Mouse (Mus musculus) cerebellum, postnatal 4 days (tissue): ENCODE results near the gene Pes1.
"Not testable (repeated sequence)": the region's sequence is repeated elsewhere in the genome, so short reads cannot be mapped to it uniquely, and the experiment has no call there.

Experiments
- DNase-seq, 2 experiments: peaks; one replicate each; pipeline ENCODE4 v3.0.0; 2022; ENCODE audit warnings: low spot score in 2 of 2, mixed read lengths in 1 of 2

Pes1 gene

GRCm38 (mm10) chr11:3963610-3964415 is at the start of gene Pes1:
TSS of gene Pes1 (plus strand) at chr11:3963975.
- peak in 1 of 2 experiments; percentile 64 for DNase-seq

DNA sequence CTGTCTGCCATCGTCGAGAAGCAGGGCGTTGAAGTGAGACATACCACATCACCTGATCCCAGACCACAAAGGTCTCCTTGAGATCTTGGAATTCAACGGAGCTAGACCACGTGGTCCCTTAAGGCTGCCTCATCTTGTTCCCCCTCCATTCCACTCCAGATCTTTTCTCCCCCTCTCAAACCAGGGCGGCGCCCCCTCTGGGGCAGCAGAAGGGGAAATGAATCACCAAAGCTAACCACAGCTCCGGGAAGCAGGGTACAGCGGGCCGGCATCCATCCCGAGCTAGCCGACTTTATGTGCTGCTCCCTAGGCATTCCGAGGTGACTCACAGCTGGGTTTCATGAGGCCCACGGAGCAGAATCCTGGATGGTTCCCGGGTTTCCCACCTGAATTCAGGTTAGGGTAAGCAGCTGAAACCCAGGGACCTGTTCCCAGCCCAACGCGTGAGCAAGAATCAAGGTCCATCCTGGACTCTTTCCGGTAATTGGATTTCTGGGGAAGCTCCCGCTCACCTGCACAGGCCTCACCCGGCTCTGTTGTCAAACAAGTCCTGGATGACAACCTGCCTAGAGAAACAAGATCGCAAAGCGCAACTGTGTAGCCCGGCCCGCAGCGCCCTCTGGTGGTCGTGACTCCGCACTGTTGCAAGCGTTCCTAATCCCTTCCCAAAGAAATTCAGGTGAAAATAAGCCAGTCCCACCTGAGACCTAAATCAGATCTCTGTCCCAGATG is 49.5 kb upstream of the Pes1 start, which contains the start of gene Slc35e4:
Gene Slc35e4 (minus strand): TSS at position 556 of the 732 bp plus-strand sequence.
- DNase-seq = peak; percentile 72 to 90

DNA sequence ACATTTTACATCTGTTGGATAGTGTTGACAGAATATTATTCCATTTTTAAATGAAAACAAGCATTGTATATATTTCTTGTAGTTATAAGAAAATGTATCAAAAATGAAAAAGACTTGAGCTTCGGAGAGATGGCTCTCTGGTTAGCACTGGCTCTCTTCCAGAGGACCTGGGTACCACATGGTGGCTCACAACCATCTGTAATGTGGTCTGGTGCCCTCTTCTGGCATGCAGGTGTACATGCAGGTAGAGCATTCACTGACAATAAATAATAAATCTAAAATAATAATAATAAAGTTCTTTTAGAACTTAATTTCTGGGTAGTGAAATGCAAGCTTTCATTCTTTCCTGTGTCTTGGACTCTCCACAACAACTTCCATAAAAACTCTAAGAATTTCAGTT is 45.0 kb upstream of the Pes1 start:
- DNase-seq = peak in 1 of 2 experiments; percentile 30

GRCm38 (mm10) chr11:3920476-3920875 is 43.3 kb upstream of the Pes1 start:
- no peak for DNase-seq

DNA sequence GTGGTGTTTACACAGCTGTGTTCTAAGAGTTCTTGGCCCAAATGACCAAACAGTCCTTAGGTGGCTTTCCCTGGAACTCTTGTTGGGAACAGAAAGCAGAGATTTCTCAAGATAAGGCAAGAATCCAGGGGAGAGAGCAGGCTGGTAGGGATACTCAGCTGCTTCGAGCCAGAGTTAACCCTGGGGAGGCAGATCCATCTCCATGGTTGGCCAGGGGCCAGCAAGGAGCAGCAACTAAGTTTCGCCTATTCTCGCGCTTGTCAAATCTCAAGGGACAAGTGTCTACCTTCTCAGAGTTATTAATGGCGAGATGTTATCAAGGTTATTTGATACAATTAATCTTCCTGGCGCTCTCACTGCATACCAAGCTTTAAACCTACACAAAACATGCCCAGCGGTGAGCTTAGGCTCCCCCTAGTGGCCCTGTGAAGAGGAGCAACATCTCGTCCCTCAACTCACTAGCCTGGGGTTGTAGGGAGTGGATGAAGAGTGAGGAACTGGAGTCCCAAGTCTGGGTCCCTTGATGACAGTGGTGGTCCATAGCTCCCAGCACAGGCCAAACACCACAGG is 42.4 kb upstream of the Pes1 start:
- DNase-seq = peak in 1 of 2 experiments; percentile 45

DNA sequence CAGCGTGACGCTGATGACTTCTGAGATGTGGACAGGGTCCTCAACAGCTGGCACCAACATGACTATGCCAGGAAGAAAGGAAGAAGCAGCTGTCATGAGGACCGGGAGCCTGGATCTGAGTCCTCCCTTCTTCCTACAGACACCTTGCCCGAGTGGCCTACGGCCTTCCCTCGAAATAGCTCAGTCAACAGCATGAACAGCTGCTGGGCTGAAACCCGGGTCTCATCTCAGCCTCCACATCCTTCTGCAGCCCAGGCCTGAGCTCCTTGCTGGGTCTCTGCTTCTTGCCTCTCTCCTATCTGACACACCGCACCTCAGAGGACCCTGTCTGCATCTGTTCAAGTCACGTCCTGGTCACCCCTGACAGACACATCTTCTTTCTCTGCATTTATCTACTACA is 41.7 kb upstream of the Pes1 start:
- no peak for DNase-seq

- DNase-seq = no peak
These were observed 41.0 kb upstream of the Pes1 start for GRCm38 (mm10) chr11:3922731-3923130.

- no peak for DNase-seq
These were observed 37.9 kb upstream of the Pes1 start for GRCm38 (mm10) chr11:3925916-3926315.

DNA sequence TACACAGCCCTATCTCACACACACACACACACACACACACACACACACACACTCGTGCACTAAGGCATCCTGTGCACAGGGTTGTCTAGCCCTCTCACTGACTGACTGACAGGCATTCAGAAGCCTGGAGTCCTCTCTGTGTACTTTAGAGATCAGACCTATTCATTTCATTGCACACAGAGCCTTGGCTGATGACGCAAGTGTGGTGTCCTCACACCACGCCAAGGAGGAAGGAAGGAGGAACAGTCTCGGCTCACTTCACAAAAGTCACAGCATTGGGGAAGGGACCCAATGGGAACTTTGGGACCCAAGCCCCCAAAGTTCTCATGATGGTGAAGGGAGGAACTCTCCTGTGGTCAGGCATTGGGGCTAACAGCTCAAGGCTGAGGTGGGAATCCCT is 33.8 kb upstream of the Pes1 start:
- no peak for DNase-seq

DNA sequence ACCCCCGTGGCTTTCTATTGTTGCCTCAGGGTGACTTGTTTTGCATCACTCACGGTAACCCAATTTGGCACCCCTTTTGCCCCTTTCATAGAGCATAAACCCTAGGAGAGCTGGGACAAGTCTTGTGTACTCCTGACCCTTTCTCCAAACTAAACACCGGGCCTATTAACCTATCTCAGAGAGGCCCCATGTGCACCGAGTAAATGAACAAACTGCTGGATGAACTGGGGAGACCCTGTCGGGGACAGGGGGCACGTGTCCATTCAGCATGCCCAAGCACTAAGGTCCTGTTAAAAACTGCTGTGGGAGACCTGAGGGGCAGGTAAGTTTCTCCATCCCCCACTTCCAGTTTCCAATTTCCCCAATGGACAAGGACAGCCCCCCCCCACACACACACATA is 32.8 kb upstream of the Pes1 start:
- DNase-seq = no peak

DNA sequence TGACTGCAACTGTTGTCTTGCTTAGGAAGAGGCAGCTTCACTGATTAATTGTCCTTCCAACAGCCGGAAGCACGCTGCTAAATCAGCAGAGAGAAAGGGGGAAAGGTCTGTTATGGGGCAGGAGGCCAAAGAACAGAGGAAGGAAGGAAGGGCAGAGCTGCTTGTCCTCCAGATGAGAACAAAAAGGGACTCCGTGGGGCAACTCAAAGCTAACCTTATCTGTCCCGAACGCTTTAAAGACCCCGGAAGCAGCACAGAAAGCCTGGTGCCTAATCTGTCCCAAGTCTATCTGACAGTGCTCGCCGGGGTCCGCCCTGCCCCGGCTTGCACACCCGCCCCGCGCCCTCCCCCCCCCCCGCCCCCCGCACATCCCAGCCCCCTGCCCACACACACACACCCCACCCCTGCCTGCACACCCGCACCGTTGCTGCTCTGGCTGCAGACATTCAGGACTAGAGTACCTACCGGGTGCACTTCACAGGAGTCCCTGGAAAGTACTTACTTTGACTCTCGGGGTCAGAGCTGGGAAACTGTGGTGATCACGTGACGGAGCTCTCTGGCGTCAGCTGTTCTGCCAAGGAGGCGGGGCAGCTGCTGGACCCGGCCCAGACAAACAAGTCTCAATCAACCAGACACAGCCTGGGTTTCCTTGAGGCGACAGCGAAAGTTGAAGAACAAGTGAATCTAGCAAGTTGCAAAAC is 32.1 kb upstream of the Pes1 start, which contains the start of gene Tcn2:
Gene Tcn2 (minus strand): TSS at position 649 of the 701 bp plus-strand sequence.
- DNase-seq = peak in 1 of 2 experiments; percentile 71

DNA sequence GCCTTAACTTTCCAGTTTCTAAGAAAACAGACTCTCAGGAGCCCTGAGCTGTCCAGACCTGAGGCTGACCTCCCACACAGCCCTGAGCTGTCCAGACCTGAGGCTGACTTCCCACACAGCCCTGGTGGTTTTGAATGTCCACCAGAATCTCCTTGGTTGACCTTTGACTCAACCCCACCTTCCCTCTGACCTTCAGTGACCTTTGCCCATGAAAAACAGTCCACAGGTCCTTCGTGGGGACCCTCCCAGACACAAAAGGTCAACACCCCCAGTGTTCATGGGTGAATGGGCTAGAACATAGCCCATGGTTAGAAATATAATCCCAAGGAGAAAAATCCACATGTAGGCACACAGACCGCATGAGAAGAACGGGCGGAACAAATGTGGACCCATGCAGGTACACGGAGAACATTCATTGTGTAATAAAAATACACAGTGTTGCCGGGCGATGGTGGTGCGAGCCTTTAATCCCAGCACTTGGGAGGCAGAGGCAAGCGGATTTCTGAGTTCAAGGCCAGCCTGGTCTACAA is 30.0 kb upstream of the Pes1 start:
- no peak for DNase-seq

DNA sequence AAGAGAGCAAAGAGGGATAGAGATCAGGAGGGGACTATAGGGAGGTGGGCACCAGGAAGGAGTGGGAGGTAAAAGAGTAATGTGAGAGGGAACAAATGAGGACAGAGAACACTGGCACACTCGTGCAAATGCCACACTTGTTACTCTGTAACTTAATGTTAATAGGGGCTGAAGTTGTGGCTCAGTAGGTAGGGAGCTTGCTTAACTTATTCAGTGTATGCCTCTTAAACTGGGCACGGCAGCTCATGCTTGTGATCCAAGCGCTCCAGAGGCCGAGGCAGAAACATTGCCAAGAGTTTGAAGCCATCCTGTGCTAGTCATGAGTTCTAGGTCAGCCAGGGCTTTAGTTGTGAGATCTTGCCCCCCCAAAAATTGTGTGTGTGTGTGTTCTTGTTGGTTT is 28.6 kb upstream of the Pes1 start:
- no peak for DNase-seq

DNA sequence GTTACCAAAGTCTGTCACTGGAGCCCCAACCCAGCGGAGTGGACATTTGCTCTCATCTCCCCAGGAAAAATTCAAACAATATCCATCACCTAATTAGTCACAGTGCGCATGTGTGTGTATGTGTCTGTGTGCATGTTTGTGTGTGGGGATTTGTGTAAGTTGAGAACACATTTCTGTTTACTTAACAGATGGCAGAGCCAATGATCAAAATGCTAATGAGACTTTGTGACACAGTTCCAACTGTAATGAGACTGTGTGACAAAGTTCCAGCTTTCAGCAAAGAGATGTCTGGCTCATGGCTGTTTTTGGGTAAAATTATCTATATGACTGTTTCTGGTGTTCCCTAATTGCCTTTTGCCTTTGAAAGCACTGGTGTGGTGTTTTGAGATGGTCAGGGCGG is 27.5 kb upstream of the Pes1 start:
- DNase-seq = no peak

DNA sequence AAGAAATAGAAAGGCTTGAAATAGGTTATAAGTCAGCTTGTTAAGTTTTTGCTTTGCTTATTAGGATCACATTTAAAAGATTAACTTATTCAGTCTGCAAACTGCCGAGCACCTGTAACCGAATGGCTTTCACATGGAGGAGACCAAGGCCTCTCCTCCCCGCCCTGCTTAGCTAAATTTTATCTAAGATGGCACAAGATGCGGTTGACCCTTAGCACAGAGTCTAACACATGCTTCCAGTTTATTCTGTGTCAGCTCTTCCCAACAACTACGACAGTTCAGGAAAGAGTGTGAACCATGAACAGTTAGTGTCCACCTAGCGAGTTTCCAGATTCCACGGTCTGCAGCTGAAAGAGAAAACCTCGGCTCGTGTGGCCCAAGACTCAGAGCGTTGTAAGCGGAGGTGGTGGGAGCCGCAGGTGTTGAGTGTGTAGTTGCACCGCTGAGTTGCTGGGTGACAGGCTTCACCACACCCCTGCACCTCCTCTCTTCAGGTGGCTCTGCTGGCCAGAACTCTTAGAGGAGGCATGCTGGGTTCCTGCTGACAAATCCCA is 26.4 kb upstream of the Pes1 start:
- no peak for DNase-seq

- no peak for DNase-seq
These were observed 22.4 kb upstream of the Pes1 start for GRCm38 (mm10) chr11:3941371-3941770.

DNA sequence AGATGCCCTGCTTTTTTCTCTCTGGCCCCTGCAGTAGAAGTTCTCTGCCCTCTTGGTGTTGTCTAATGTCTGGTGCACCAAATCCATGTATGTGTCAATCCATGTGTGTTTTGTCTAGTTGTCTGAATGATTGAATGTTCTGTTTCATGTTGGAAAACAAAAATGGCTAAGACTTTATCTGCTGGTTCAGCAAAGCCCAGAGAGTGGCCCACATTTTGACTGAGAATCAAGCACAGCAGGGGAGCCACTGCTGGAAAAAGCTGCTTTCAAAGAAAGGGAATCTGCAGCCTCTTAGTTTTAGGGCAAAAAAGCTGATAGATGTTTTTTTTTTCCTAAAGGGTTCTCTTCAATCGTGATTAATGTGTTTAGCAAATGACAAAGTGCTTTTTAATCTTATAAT is 17.4 kb upstream of the Pes1 start:
- DNase-seq = no peak

DNA sequence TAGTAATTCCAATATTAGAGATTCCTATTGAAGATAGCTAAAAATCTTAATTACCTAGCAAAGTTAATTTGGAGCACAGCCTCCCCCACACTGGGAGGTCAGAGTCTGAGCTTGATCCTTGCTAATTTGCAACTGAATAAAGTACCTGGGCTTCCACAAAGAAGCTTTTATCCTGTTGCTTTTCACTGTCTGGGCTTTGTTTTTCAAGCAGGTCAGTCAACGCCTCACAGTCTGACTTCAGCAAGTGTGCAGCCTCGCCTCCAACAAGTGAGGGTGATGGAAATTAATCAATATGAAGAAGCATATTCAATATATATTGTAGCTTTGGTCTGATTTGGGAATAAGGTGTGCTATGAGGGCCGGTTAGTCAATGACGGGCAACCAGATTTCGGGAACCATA is 8.9 kb upstream of the Pes1 start:
- not testable (repeated sequence) for DNase-seq

GRCm38 (mm10) chr11:3955371-3955770 is 8.4 kb upstream of the Pes1 start:
- not testable (repeated sequence) for DNase-seq

DNA sequence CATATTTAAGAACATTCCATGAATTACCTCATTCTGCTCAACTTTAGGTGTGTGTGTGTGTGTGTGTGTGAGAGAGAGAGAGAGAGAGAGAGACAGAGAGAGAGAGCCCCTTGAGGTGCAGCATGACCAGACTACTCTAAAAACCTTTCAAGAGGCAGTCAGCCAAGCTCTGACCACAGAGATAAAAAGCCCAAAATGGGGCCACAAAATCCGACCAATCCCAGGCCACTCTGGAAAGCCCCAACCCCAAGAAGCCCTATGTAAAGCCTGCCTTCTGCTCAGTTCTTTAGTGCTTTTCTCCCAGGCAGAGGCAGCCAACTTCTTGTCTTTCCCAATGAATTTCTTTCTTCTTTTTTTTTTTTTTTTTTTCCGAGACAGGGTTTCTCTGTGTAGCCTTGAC is 2.9 kb upstream of the Pes1 start:
- DNase-seq = no peak

GRCm38 (mm10) chr11:3961761-3962160 is 2.0 kb upstream of the Pes1 start:
- no peak for DNase-seq
